Mouse (Mus musculus) C3H10T1/2 (cell line): ENCODE measurements around the gene Cln3. TPM values are rescaled to one million over a fixed set of nuclear protein-coding genes. Genes with fewer than 3 reads are reported as not detected.

ENCODE experiments used
- polyA plus RNA-seq, 2 experiments: library from polyadenylated mRNA; unstranded; fragments of >200 nt; fragmentation: generic; extraction: Trizol; gene quantifications; one replicate each; pipeline ENCODE4 v1.2.1; 2012; ENCODE audit warnings: missing spikeins in 2 of 2

The Cln3 gene
- polyA plus RNA-seq, result under 1 TPM; 0.26 to 0.27 TPM

GRCm38 (mm10) chr7:126585717-126586116, at the start of gene Cln3:
Cln3 (minus strand) TSS chr7:126585817.

DNA sequence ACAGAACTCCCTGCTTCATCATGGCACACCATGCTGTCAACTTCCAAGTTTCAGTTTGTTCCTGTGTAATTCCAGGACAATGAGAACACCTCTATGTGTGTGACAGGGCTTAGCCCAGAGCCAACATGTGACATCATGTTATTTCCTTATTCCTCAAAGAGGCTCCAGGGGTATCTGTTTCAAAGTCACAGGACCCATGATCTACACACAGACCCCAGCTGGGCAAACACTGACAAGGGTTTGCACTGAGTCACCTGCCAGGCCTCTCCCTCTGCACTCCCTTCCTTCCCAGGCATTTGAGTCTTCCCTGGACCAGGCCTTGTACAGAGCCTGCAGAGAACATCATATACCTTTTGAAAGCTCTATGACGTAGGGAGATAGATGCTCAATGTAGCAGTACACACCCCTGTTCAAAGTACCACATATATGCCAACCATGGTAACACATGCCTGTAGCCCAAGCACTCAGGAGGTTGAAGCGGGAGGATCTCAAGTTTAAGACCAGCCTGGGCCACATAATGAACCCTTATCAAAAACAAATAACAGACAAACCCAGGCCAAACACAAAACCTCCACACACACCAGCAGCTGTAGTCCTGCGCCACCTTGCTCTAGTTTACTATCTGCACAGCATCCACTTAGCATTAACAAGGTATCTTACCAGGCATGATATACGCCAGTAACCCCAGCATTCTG, 45.4 kb upstream of the Cln3 start, which contains the start of gene Nupr1:
TSS of gene Nupr1 (minus strand) at position 38 of the 695 bp plus-strand sequence.

GRCm38 (mm10) chr7:126594862-126595561, 9.4 kb upstream of the Cln3 start, which contains the start of gene Il27:
Il27 (minus strand) TSS chr7:126594941.

GRCm38 (mm10) chr7:126584506-126584977, 1.1 kb downstream of the Cln3 start, which contains the start of gene Apobr:
Apobr (plus strand) TSS chr7:126584942.

GRCm38 (mm10) chr7:126566094-126566765, 19.4 kb downstream of the Cln3 start, which contains the start of gene Eif3c:
Eif3c (minus strand) TSS chr7:126566411.

Other genes with a start within 250 kb of the Cln3 start
- under 1 TPM; 0.06 to 0.24 TPM for gene Lat, start 216.2 kb downstream of the Cln3 start, polyA plus RNA-seq
- 10 to 100 TPM; 29.3 to 68.5 TPM for gene Spns1, start 208.4 kb downstream of the Cln3 start, polyA plus RNA-seq
- 1 to 10 TPM in 1 of 2 experiments, under 1 TPM in 1; 0.76 to 2.2 TPM for gene Nfatc2ip, start 189.1 kb downstream of the Cln3 start, polyA plus RNA-seq
- not detected for gene Cd19, start 170.9 kb downstream of the Cln3 start, polyA plus RNA-seq
- 10 to 100 TPM; 11.8 to 23.9 TPM for gene Rabep2, start 157.1 kb downstream of the Cln3 start, polyA plus RNA-seq
- gene Atp2a1, start 122.7 kb downstream of the Cln3 start, polyA plus RNA-seq, result under 1 TPM; 0.06 to 0.48 TPM
- 10 to 100 TPM; 10.5 to 37.6 TPM for gene Sh2b1, start 110.4 kb downstream of the Cln3 start, polyA plus RNA-seq
- gene Tufm, start 98.5 kb downstream of the Cln3 start, polyA plus RNA-seq, result 100 to 1,000 TPM; 113 to 212 TPM
- 10 to 100 TPM; 26.2 to 51.5 TPM for gene Atxn2l, start 82.4 kb downstream of the Cln3 start, polyA plus RNA-seq
- 100 to 1,000 TPM in 1 of 2 experiments, 10 to 100 TPM in 1; 71.1 to 121 TPM for gene Eif3c, start 19.4 kb downstream of the Cln3 start, polyA plus RNA-seq
- under 1 TPM; 0.28 to 0.60 TPM for gene Apobr, start 875 bp downstream of the Cln3 start, polyA plus RNA-seq
- gene Il27, start 9.1 kb upstream of the Cln3 start, polyA plus RNA-seq, result not detected
- 100 to 1,000 TPM in 1 of 2 experiments, 10 to 100 TPM in 1; 12.1 to 109 TPM for gene Nupr1, start 45.0 kb upstream of the Cln3 start, polyA plus RNA-seq
- 10 to 100 TPM; 24.3 to 64.3 TPM for gene Sgf29, start 63.5 kb upstream of the Cln3 start, polyA plus RNA-seq
- 10 to 100 TPM in 1 of 2 experiments, under 1 TPM in 1; 0.02 to 11.3 TPM for gene Sult1a1, start 90.6 kb upstream of the Cln3 start, polyA plus RNA-seq
- 100 to 1,000 TPM in 1 of 2 experiments, 10 to 100 TPM in 1; 72.6 to 201 TPM for gene Bola2, start 109.6 kb upstream of the Cln3 start, polyA plus RNA-seq
- gene Slx1b, start 110.0 kb upstream of the Cln3 start, polyA plus RNA-seq, result 1 to 10 TPM; 5.3 to 7.8 TPM
- gene Coro1a, start 122.0 kb upstream of the Cln3 start, polyA plus RNA-seq, result 1 to 10 TPM; 4.1 to 4.4 TPM
- 100 to 1,000 TPM; 144 to 277 TPM for gene Mapk3, start 173.8 kb upstream of the Cln3 start, polyA plus RNA-seq
- gene Gdpd3, start 180.5 kb upstream of the Cln3 start, polyA plus RNA-seq, result 1 to 10 TPM in 1 of 2 experiments, under 1 TPM in 1; 0.20 to 4.2 TPM
- 100 to 1,000 TPM in 1 of 2 experiments, 10 to 100 TPM in 1; 18.7 to 138 TPM for gene Ypel3, start 191.1 kb upstream of the Cln3 start, polyA plus RNA-seq
- gene Tbx6, start 195.7 kb upstream of the Cln3 start, polyA plus RNA-seq, result under 1 TPM; 0.01 to 0.58 TPM
- gene Ppp4c, start 206.7 kb upstream of the Cln3 start, polyA plus RNA-seq, result 100 to 1,000 TPM; 126 TPM
- under 1 TPM; 0.08 TPM for gene Fam57b, start 211.9 kb upstream of the Cln3 start, polyA plus RNA-seq
- gene 4930451I11Rik, start 245.8 kb upstream of the Cln3 start, polyA plus RNA-seq, result not detected